Mouse (Mus musculus) T-cell, adult 2 months (primary cell): ENCODE results near the gene Olfr1382.
"Not testable (repeated sequence)": the region's sequence is repeated elsewhere in the genome, so short reads cannot be mapped to it uniquely, and the experiment has no call there.

Experiments used
- DNase-seq: peaks from one replicate; pipeline ENCODE4 v3.0.0; 2022; ENCODE audit warnings: low spot score

Gene Olfr1382

GRCm38 (mm10) chr11:49527947-49528346 lies at the start of gene Olfr1382:
Olfr1382 (plus strand) TSS chr11:49528247.
- no peak for DNase-seq

GRCm38 (mm10) chr11:49485973-49486372 lies 42.1 kb upstream of the Olfr1382 start:
- DNase-seq: no peak

GRCm38 (mm10) chr11:49488770-49489169 lies 39.3 kb upstream of the Olfr1382 start, which contains the start of gene Olfr1385:
Olfr1385 (plus strand) TSS chr11:49489070.
- DNase-seq: not testable (repeated sequence)

- DNase-seq: no peak
Observed at GRCm38 (mm10) chr11:49518086-49518485, 10.0 kb upstream of the Olfr1382 start.

- DNase-seq: no peak
Observed at GRCm38 (mm10) chr11:49519348-49519747, 8.7 kb upstream of the Olfr1382 start, which contains the start of gene Olfr1383. Olfr1383 (plus strand) TSS chr11:49519648.

GRCm38 (mm10) chr11:49532761-49533160 lies 4.7 kb downstream of the Olfr1382 start:
- no peak for DNase-seq

- DNase-seq: not testable (repeated sequence)
Observed at GRCm38 (mm10) chr11:49536631-49537030, 8.6 kb downstream of the Olfr1382 start.

GRCm38 (mm10) chr11:49543149-49543548 lies 15.1 kb downstream of the Olfr1382 start, which contains the start of gene Olfr1381:
Olfr1381 (plus strand) TSS chr11:49543449.
- not testable (repeated sequence) for DNase-seq

GRCm38 (mm10) chr11:49554033-49554432 lies 26.0 kb downstream of the Olfr1382 start:
- DNase-seq: not testable (repeated sequence)

- DNase-seq: not testable (repeated sequence)
Observed at GRCm38 (mm10) chr11:49556578-49556977, 28.5 kb downstream of the Olfr1382 start, which contains the start of gene Olfr1380. Olfr1380 (plus strand) TSS chr11:49556878.

- not testable (repeated sequence) for DNase-seq
Observed at GRCm38 (mm10) chr11:49575054-49575453, 47.0 kb downstream of the Olfr1382 start.

- not testable (repeated sequence) for DNase-seq
Observed at GRCm38 (mm10) chr11:49580452-49580851, 52.4 kb downstream of the Olfr1382 start.
